Mouse (Mus musculus): ENCODE data around the gene Naxd.
A peak's percentile ranks its signal among the peaks of the same experiment; 100 is the strongest.
"Not testable (repeated sequence)": the region's sequence is repeated elsewhere in the genome, so short reads cannot be mapped to it uniquely, and the experiment has no call there.

The Naxd gene

GRCm38 (mm10) chr8:11510971-11511370 lies 13.7 kb downstream of the Naxd start:
- DNase-seq (ENCODE audit: low spot score in 2 of 2) = no peak

- DNase-seq (ENCODE audit: low spot score in 2 of 2) = no peak
These were observed 15.4 kb downstream of the Naxd start for GRCm38 (mm10) chr8:11512711-11513110.

GRCm38 (mm10) chr8:11513247-11513646 lies 15.9 kb downstream of the Naxd start:
- DNase-seq (ENCODE audit: low spot score in 2 of 2) = no peak

GRCm38 (mm10) chr8:11516292-11516691 lies 19.0 kb downstream of the Naxd start:
- DNase-seq (ENCODE audit: low spot score in 2 of 2) = no peak

- no peak for DNase-seq (ENCODE audit: low spot score in 2 of 2)
These were observed 20.2 kb downstream of the Naxd start for GRCm38 (mm10) chr8:11517366-11518055.

GRCm38 (mm10) chr8:11518056-11518396 lies 20.7 kb downstream of the Naxd start:
- no peak for DNase-seq (ENCODE audit: low spot score in 2 of 2)

- no peak for DNase-seq (ENCODE audit: low spot score in 2 of 2)
These were observed 21.4 kb downstream of the Naxd start for GRCm38 (mm10) chr8:11518676-11519075.

- DNase-seq (ENCODE audit: low spot score in 2 of 2) = no peak
These were observed 26.0 kb downstream of the Naxd start for GRCm38 (mm10) chr8:11523331-11523730.

GRCm38 (mm10) chr8:11530155-11530770 lies 33.0 kb downstream of the Naxd start:
- DNase-seq (ENCODE audit: low spot score in 2 of 2) = no peak

- no peak for DNase-seq (ENCODE audit: low spot score in 2 of 2)
These were observed 33.5 kb downstream of the Naxd start for GRCm38 (mm10) chr8:11530849-11531248.

GRCm38 (mm10) chr8:11534494-11534893 lies 37.2 kb downstream of the Naxd start:
- DNase-seq (ENCODE audit: low spot score in 2 of 2) = no peak

GRCm38 (mm10) chr8:11539049-11539448 lies 41.7 kb downstream of the Naxd start:
- no peak for DNase-seq (ENCODE audit: low spot score in 2 of 2)

GRCm38 (mm10) chr8:11540182-11540581 lies 42.9 kb downstream of the Naxd start:
- no peak for DNase-seq (ENCODE audit: low spot score in 2 of 2)

- no peak for DNase-seq (ENCODE audit: low spot score in 2 of 2)
These were observed 44.7 kb downstream of the Naxd start for GRCm38 (mm10) chr8:11542031-11542430.

- no peak for DNase-seq (ENCODE audit: low spot score in 2 of 2)
These were observed 45.6 kb downstream of the Naxd start for GRCm38 (mm10) chr8:11542866-11543265.

GRCm38 (mm10) chr8:11544386-11544785 lies 47.1 kb downstream of the Naxd start:
- peak; percentile 42 to 83 for DNase-seq (ENCODE audit: low spot score in 2 of 2)

GRCm38 (mm10) chr8:11547063-11547462 lies 49.8 kb downstream of the Naxd start:
- no peak for DNase-seq (ENCODE audit: low spot score in 2 of 2)

- DNase-seq (ENCODE audit: low spot score in 2 of 2) = peak; percentile 59 to 82
These were observed 52.4 kb downstream of the Naxd start for GRCm38 (mm10) chr8:11549706-11550105.

- DNase-seq (ENCODE audit: low spot score in 2 of 2) = peak; percentile 92 to 94
These were observed 53.1 kb downstream of the Naxd start, which contains the start of gene Cars2 for GRCm38 (mm10) chr8:11550281-11550948. Gene Cars2, minus strand, starts transcription at chr8:11550783.

- DNase-seq (ENCODE audit: low spot score in 2 of 2) = not testable (repeated sequence)
These were observed 54.2 kb downstream of the Naxd start for GRCm38 (mm10) chr8:11551497-11551896.

GRCm38 (mm10) chr8:11552390-11552789 lies 55.1 kb downstream of the Naxd start:
- no peak for DNase-seq (ENCODE audit: low spot score in 2 of 2)

- DNase-seq (ENCODE audit: low spot score in 2 of 2) = peak; percentile 92 to 96
These were observed 57.8 kb downstream of the Naxd start, which contains the start of gene Ing1 for GRCm38 (mm10) chr8:11554799-11555719. Gene Ing1, plus strand, starts transcription at chr8:11555571.

Data from spleen, postnatal 10 days (tissue).